Mouse (Mus musculus): ENCODE data around the gene Tdrd9.

Tdrd9 gene

GRCm38 (mm10) chr12:112107685-112108084, 136.3 kb downstream of the Tdrd9 start:
- no peak for DNase-seq (ENCODE audit: low read depth)

- DNase-seq (ENCODE audit: low read depth), result no peak
Measured at GRCm38 (mm10) chr12:112108696-112109445, 137.5 kb downstream of the Tdrd9 start.

- no peak for DNase-seq (ENCODE audit: low read depth)
Measured at GRCm38 (mm10) chr12:112109701-112110100, 138.3 kb downstream of the Tdrd9 start.

GRCm38 (mm10) chr12:112111323-112111722, 140.0 kb downstream of the Tdrd9 start:
- no peak for DNase-seq (ENCODE audit: low read depth)

GRCm38 (mm10) chr12:112112235-112112634, 140.9 kb downstream of the Tdrd9 start:
- DNase-seq (ENCODE audit: low read depth), result no peak

- no peak for DNase-seq (ENCODE audit: low read depth)
Measured at GRCm38 (mm10) chr12:112112686-112113396, 141.5 kb downstream of the Tdrd9 start.

- peak; percentile 62 for DNase-seq (ENCODE audit: low read depth)
Measured at GRCm38 (mm10) chr12:112113710-112114109, 142.4 kb downstream of the Tdrd9 start.

GRCm38 (mm10) chr12:112117006-112117405, 145.6 kb downstream of the Tdrd9 start:
- DNase-seq (ENCODE audit: low read depth), result no peak

GRCm38 (mm10) chr12:112117649-112118048, 146.3 kb downstream of the Tdrd9 start:
- DNase-seq (ENCODE audit: low read depth), result no peak
